Mouse (Mus musculus): Measurements from ENCODE around the gene Ly6g6e.

- TF ChIP-seq MYOD1 (IDR thresholded peaks at IDR 0.05; ENCODE audit: control insufficient read depth, insufficient read length, low read depth) = no peak
- no peak for TF ChIP-seq CTCF (IDR thresholded peaks at IDR 0.05; ENCODE audit: control insufficient read depth, insufficient read depth, insufficient read length)
- TF ChIP-seq MAX (IDR thresholded peaks at IDR 0.05) = peak; percentile 11
- no peak for TF ChIP-seq FOSL1 (IDR thresholded peaks at IDR 0.05; ENCODE audit: insufficient read depth, low read length, poor library complexity, severe bottlenecking)
Observed at GRCm38 (mm10) chr17:35121143-35121799, 44.6 kb downstream of the Ly6g6e start, which contains the start of gene Gpank1.
